9 mouse cellular contexts compared by ENCODE assay signal in the genomic region with DNA sequence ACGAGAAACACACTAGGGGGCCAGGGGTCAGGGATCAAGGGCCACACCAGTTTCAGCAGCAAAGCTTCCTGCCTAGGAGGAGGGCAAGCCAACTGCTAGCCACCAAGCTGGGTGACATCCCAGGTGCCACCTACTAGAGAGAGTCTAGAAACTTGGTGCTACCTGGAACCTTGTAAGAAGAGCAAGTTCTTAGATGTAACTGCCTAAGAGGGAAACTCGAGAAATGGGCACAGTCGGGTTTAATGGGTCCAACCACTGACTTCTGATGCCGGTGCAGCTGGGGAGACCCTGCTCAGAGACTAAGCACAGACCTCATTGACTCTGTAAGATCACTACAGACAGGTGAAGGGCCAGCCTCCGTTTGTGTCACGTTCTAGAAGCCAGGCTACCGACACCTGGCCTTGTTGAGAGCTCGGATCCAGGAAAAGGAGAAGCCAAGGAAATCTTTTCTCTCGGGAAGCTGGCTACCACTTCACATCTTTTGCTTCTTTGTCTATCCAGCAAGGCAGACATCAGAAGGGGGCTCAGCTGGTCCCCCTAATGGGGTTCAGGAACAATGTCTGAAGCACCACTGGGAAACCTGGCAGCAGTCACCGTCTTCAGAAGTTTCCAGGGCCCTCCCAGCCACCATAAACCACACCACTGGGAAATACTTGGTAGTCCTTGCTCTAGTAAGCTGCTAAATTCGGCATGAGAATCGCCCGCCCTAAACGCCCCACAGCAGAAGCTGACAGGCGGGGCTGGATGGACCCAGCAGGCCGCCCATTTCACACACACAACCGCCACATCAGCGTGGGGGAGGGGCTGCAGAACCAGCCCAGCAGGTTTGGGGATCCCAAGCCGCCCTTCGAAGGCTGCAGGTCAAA. TPM values are rescaled to one million over a fixed set of nuclear protein-coding genes. Genes with fewer than 3 reads are reported as not detected.
DNase-seq lines count a peak whose midpoint lies in the region; ATAC-seq and TF ChIP-seq lines count a peak whose summit lies in the region.
"Had no signal": no experiment of that assay in that cellular context is flagged by ENCODE, and none has a peak within 500 bp of the region (broad histone marks: within the 10 kb centered on the region; RNA-seq: fewer than 3 reads in every experiment).

No protein-coding gene starts in this region.

- peaks cover 51% of the 10 kb centered on the region for H3K4me1 ChIP-seq in E14TG2a.4 (replicated peaks; ENCODE audit: low read depth, low read length)
- H3K4me1 ChIP-seq in forebrain, embryonic 11.5 days (replicated peaks; ENCODE audit: control insufficient read depth, insufficient read depth, low read length) = peaks cover 52% of the 10 kb centered on the region

- H3K4me2 ChIP-seq in forebrain, embryonic 11.5 days (ENCODE audit: low read depth, low read length, severe bottlenecking) = peak overlapping the region; percentile 100

- H3K9ac ChIP-seq in forebrain, embryonic 11.5 days (ENCODE audit: low read length) = peak overlapping the region; percentile 100

- TF ChIP-seq CTCF in E14TG2a.4 (conservative IDR thresholded peaks at IDR 0.05; ENCODE audit: low read length) = no peak
- TF ChIP-seq CTCF in brain, embryonic 14.5 days (IDR thresholded peaks at IDR 0.05; ENCODE audit: borderline replicate concordance, extremely low read depth, insufficient read depth, insufficient read length) = no peak

- TF ChIP-seq POLR2A in brain, embryonic 14.5 days (IDR thresholded peaks at IDR 0.05; ENCODE audit: borderline replicate concordance, extremely low read depth, insufficient read depth, insufficient read length, poor library complexity, severe bottlenecking) = no peak

- ATAC-seq in forebrain, embryonic 11.5 days (replicated peaks; ENCODE audit: low FRiP score) = no peak

- H3K27me3 ChIP-seq in E14TG2a.4 (ENCODE audit: insufficient read depth, low read length) = no peaks in the 10 kb centered on the region
- no peaks in the 10 kb centered on the region for H3K27me3 ChIP-seq in forebrain, embryonic 11.5 days (ENCODE audit: control insufficient read depth, insufficient read depth, low read length)

- peak overlapping the region; percentile 100 for H3K27ac ChIP-seq in forebrain, embryonic 11.5 days (ENCODE audit: low read depth, low read length)

- H3K9me3 ChIP-seq in E14TG2a.4 (ENCODE audit: low read length) = no peaks in the 10 kb centered on the region
- no peaks in the 10 kb centered on the region for H3K9me3 ChIP-seq in forebrain, embryonic 11.5 days (ENCODE audit: control insufficient read depth, low read length)

- peak overlapping the region; percentile 83 for H3K4me3 ChIP-seq in E14TG2a.4 (replicated peaks; ENCODE audit: low read length)
- peak overlapping the region; percentile 93 for H3K4me3 ChIP-seq in forebrain, embryonic 11.5 days (ENCODE audit: low read depth, low read length)

- 1% methylated on average over 20 of the region's 20 CpGs for WGBS in forebrain, embryonic 11.5 days

- peaks cover 19% of the 10 kb centered on the region for H3K36me3 ChIP-seq in E14TG2a.4 (ENCODE audit: insufficient read depth, low read length)
- H3K36me3 ChIP-seq in forebrain, embryonic 11.5 days (ENCODE audit: control insufficient read depth, insufficient read depth, low read length) = no peaks in the 10 kb centered on the region

- intact Hi-C loops in heart, postnatal 14 days (cut with DNase I) = no loop called here

- DNase-seq in brain, embryonic 14.5 days (ENCODE audit: low read depth) = peak; percentile 87
- peak; percentile 90 for DNase-seq in forebrain, embryonic 11.5 days (ENCODE audit: low spot score)
- DNase-seq in heart, postnatal 14 days = peak; percentile 88 to 89
- DNase-seq in layer of hippocampus, postnatal 10 days (ENCODE audit: low spot score in 2 of 2) = peak; percentile 58 to 73
- DNase-seq in lung, postnatal 36 days = peak; percentile 94
- DNase-seq in right cerebral cortex, postnatal 25 days = peak; percentile 72
- DNase-seq in urinary bladder, postnatal 4 days (ENCODE audit: low spot score in 2 of 2) = peak; percentile 87 to 92

RNA-seq across cellular contexts. Expression of a gene that starts 4.7 kb away (rescaled TPM):
- 7.3 and 21.0 TPM in 2 replicates for polyA plus RNA-seq in brain, embryonic 14.5 days (2012; rRNA removed)
- 13.9 and 15.0 TPM in 2 replicates for polyA plus RNA-seq in forebrain, embryonic 11.5 days (2014; fragmentation: Nextera tagmentation; extraction: Ambion mirVana)
- total RNA-seq in heart, postnatal 14 days (2021) = 10 to 100 TPM; 18.1 to 21.3 TPM
- 10 to 100 TPM; 31.7 to 35.0 TPM for total RNA-seq in layer of hippocampus, postnatal 10 days (2021)

RNA-seq across cellular contexts. Expression of a gene that starts 4.8 kb away (rescaled TPM):
- 9.3 and 11.0 TPM in 2 replicates for polyA plus RNA-seq in brain, embryonic 14.5 days (2012; rRNA removed)
- 1.2 and 1.9 TPM in 2 replicates for polyA plus RNA-seq in forebrain, embryonic 11.5 days (2014; fragmentation: Nextera tagmentation; extraction: Ambion mirVana)
- under 1 TPM; 0.48 to 0.61 TPM for total RNA-seq in heart, postnatal 14 days (2021)
- total RNA-seq in layer of hippocampus, postnatal 10 days (2021) = 10 to 100 TPM; 40.9 to 46.6 TPM

RNA-seq across cellular contexts. Expression of a gene that starts 31.9 kb away (rescaled TPM):
- 36.2 and 41.2 TPM in 2 replicates for polyA plus RNA-seq in brain, embryonic 14.5 days (2012; rRNA removed)
- 68.5 and 77.8 TPM in 2 replicates for polyA plus RNA-seq in forebrain, embryonic 11.5 days (2014; fragmentation: Nextera tagmentation; extraction: Ambion mirVana)
- 10 to 100 TPM; 17.8 to 18.0 TPM for total RNA-seq in heart, postnatal 14 days (2021)
- total RNA-seq in layer of hippocampus, postnatal 10 days (2021) = 10 to 100 TPM; 31.4 to 39.8 TPM

RNA-seq across cellular contexts. Expression of a gene that starts 45.2 kb away (rescaled TPM):
- not detected in 2 replicates for polyA plus RNA-seq in brain, embryonic 14.5 days (2012; rRNA removed)
- not detected in 2 replicates for polyA plus RNA-seq in forebrain, embryonic 11.5 days (2014; fragmentation: Nextera tagmentation; extraction: Ambion mirVana)
- total RNA-seq in heart, postnatal 14 days (2021) = under 1 TPM in 1 of 2 experiments, not detected in 1; 0.41 TPM
- total RNA-seq in layer of hippocampus, postnatal 10 days (2021) = under 1 TPM in 1 of 2 experiments, not detected in 1; 0.55 TPM
- total RNA-seq: hematopoietic stem cell, adult 5-6 weeks had no signal

Comparison
In these comparisons a context has a peak if more than half of its experiments do, and no peak if none do; other contexts are left out.
1. RNA of a gene that starts 4.8 kb away (total RNA-seq): 40.9 to 46.6 TPM in layer of hippocampus, postnatal 10 days; 0.48 to 0.61 TPM in heart, postnatal 14 days; every median in the first group is over 10 times any median in the second.
2. Peak in every context shown above with its lines, with median percentiles within 50 percentile points of each other: DNase-seq.